Mouse (Mus musculus) myocyte (in vitro differentiated cells): ENCODE measurements at regions not wholly inside any gene's neighbourhood (a gene's known extent, or its start where the extent isn't known, plus 50 kb on each side); places are given as distances from the start of the nearest gene placed in this dataset.

ENCODE experiments used
- H3K27me3 ChIP-seq: one replicate; pipeline ENCODE4 v1.6.1; 2011; ENCODE audit not compliant: control insufficient read depth, insufficient read depth, insufficient read length
- H3K36me3 ChIP-seq: one replicate; pipeline ENCODE4 v1.6.1; 2011; ENCODE audit not compliant: control insufficient read depth, insufficient read depth
- H3K4me2 ChIP-seq: one replicate; pipeline ENCODE4 v1.6.1; 2011; ENCODE audit warnings: low read depth, control low read depth
- H3K4me3 ChIP-seq: one replicate; pipeline ENCODE4 v1.5.1; 2011; ENCODE audit warnings: mild to moderate bottlenecking, control low read depth, moderate library complexity
- H3K79me2 ChIP-seq: one replicate; pipeline ENCODE4 v1.6.1; 2011; ENCODE audit not compliant: control insufficient read depth, insufficient read depth
- H3ac ChIP-seq: one replicate; pipeline ENCODE4 v1.6.1; 2011; ENCODE audit not compliant: control insufficient read depth, insufficient read length
- CEBPB ChIP-seq: IDR thresholded peaks from 2 replicates; pipeline ENCODE4 v1.6.1; 2011; ENCODE audit warnings: mild to moderate bottlenecking, moderate library complexity; ENCODE audit not compliant: poor library complexity, insufficient read depth, severe bottlenecking
- E2F4 ChIP-seq: IDR thresholded peaks from one replicate; pipeline ENCODE4 v1.6.1; 2011; ENCODE audit warnings: mild to moderate bottlenecking, control low read depth, moderate library complexity; ENCODE audit not compliant: insufficient read depth
- MAX ChIP-seq: IDR thresholded peaks from one replicate; pipeline ENCODE4 v1.6.1; 2011; ENCODE audit warnings: low read depth, mild to moderate bottlenecking, control low read depth
- MYOD1 ChIP-seq, 3 experiments: IDR thresholded peaks; one replicate each; pipeline ENCODE4 v1.6.1; 2011; ENCODE audit warnings: control low read depth in 2 of 3, low read depth in 2 of 3, mild to moderate bottlenecking in 2 of 3, moderate library complexity in 1 of 3; ENCODE audit not compliant: insufficient read length in 2 of 3, control insufficient read depth in 1 of 3
- MYOG ChIP-seq, 3 experiments: IDR thresholded peaks; one replicate each; pipeline ENCODE4 v1.6.1; 2011; ENCODE audit warnings: control low read depth in 2 of 3, low read depth in 2 of 3, mild to moderate bottlenecking in 2 of 3; ENCODE audit not compliant: insufficient read length in 2 of 3, control insufficient read depth in 1 of 3, insufficient read depth in 1 of 3
- POLR2A ChIP-seq: IDR thresholded peaks from one replicate; pipeline ENCODE4 v1.6.1; 2011; ENCODE audit warnings: low read depth, mild to moderate bottlenecking, control low read depth, moderate library complexity; ENCODE audit not compliant: insufficient read length
- POLR2AphosphoS2 ChIP-seq: IDR thresholded peaks from one replicate; pipeline ENCODE4 v1.6.1; 2011; ENCODE audit warnings: low read depth, control low read depth; ENCODE audit not compliant: insufficient read length
- REST ChIP-seq: IDR thresholded peaks from one replicate; pipeline ENCODE4 v1.6.1; 2011; ENCODE audit warnings: mild to moderate bottlenecking, control low read depth, moderate library complexity; ENCODE audit not compliant: insufficient read depth, insufficient read length
- SRF ChIP-seq: IDR thresholded peaks from one replicate; pipeline ENCODE4 v1.6.1; 2011; ENCODE audit warnings: low read depth; ENCODE audit not compliant: control insufficient read depth, insufficient read length
- TCF12 ChIP-seq: IDR thresholded peaks from one replicate; pipeline ENCODE4 v1.6.1; 2011; ENCODE audit warnings: mild to moderate bottlenecking, control low read depth; ENCODE audit not compliant: poor library complexity, insufficient read depth, severe bottlenecking
- TCF3 ChIP-seq: IDR thresholded peaks from one replicate; pipeline ENCODE4 v1.6.1; 2011; ENCODE audit warnings: low read depth, control low read depth; ENCODE audit not compliant: insufficient read length
- USF1 ChIP-seq: IDR thresholded peaks from one replicate; pipeline ENCODE4 v1.6.1; 2011; ENCODE audit warnings: low read depth, mild to moderate bottlenecking, control low read depth, moderate library complexity

DNA sequence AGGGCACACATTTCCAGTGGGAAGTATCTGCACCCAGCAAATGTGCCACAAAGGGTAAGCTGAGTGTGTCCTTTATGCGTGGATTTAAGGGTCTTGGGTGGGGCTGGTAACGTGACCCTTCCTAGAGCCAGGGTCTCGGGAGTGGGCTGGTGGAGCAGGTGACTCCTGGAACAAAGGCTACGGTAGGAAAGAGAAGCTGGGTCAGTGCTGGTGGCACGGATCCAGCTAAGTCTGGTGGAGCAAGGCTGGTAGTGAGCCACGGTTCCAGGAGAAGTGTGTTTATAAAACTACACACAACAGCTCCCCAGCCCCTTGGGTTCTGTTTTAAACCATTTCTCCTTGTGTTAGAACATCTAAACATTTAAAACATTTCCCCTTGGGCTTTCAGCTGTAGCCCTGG lies 101.3 kb downstream of the Kctd15 start:
- Histone ChIP-seq H3K36me3 (no peaks in the 10 kb centered on the region), H3K27me3 (no peaks in the 10 kb centered on the region), H3ac (no peak overlapping the region), H3K4me3 (no peak overlapping the region), H3K4me2 (no peak overlapping the region), H3K79me2 (no peaks in the 10 kb centered on the region)
- TF ChIP-seq POLR2AphosphoS2, result no peak

DNA sequence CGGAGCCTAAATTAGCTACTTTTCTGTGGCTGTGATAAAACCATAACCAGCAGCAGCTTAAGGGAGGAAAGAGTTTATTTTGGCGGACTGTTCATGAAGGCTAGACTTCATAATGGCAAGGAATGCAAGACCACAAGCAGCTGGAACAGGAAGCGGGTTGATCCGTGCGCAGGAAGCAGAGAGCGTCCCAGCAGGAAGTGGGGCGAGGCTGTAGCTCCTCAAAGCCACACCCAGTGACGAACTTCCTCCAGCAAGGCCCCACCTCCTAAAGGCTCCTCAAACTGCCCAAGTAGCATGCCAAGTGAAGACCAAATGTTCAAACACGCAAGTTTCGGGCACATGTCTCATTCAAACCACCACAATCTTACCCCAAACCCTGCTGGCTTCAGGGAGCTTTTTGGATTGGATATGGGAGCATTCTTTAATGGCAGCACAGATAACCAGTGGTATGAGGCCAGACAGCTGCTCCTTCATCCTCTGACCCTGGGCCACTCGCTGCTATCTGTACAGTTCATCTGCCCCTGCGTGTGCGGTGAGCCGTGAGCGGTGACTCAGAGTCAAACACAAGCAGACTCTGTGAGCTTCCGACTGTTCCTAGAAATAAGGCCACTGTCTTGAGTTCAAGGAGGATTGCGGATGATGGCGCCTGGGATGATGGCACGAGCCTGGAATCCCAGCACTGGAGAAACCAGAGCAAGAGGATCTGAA lies 109.8 kb downstream of the Kctd15 start:
- Histone ChIP-seq H3K79me2 (no peaks in the 10 kb centered on the region), H3K36me3 (no peaks in the 10 kb centered on the region), H3K4me3 (peak overlapping the region; percentile 15), H3ac (no peak overlapping the region), H3K27me3 (no peaks in the 10 kb centered on the region), H3K4me2 (peak overlapping the region; percentile 76)
- no peak for TF ChIP-seq SRF
- TF ChIP-seq MAX, result no peak
- peak in 2 of 3 experiments; percentile 93 to 94 for TF ChIP-seq MYOD1 (IDR thresholded peaks at IDR 0.05; ENCODE audit: control insufficient read depth in 1 of 3, insufficient read length in 2 of 3, low read depth in 2 of 3)
- peak; percentile 38 to 90 (median 83) for TF ChIP-seq MYOG (IDR thresholded peaks at IDR 0.05; ENCODE audit: control insufficient read depth in 1 of 3, insufficient read depth in 1 of 3, insufficient read length in 2 of 3, low read depth in 2 of 3)
- no peak for TF ChIP-seq E2F4
- peak; percentile 70 for TF ChIP-seq TCF3
- TF ChIP-seq POLR2A, result peak; percentile 66
- TF ChIP-seq CEBPB, result no peak
- no peak for TF ChIP-seq USF1
- no peak for TF ChIP-seq TCF12
- TF ChIP-seq POLR2AphosphoS2, result peak; percentile 68
- TF ChIP-seq REST, result no peak

DNA sequence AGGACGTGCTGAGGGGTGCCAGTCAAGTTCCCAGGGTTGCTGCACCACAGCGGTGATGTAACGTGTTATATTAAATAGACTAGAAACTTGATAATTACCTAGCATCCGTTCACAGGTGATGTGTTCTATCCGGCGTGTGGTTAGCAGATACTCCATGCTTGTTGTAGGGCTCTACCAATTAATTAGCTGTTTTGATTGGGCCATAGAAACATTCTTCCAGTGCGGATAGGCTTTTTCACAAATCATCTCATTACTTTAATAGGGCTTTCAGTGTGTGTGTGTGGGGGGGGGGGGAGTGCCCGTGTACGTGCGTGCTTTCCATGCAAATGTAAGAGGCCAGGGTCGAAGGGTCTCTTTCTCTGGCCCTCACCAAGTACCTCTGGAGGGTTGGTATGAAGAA lies 110.6 kb downstream of the Kctd15 start:
- Histone ChIP-seq H3K27me3 (no peaks in the 10 kb centered on the region), H3K79me2 (no peaks in the 10 kb centered on the region), H3ac (no peak overlapping the region), H3K4me2 (peak overlapping the region; percentile 76), H3K4me3 (peak overlapping the region; percentile 15), H3K36me3 (no peaks in the 10 kb centered on the region)
- TF ChIP-seq POLR2A (no peak), USF1 (no peak), MYOG (IDR thresholded peaks at IDR 0.05; ENCODE audit: control insufficient read depth in 1 of 3, insufficient read depth in 1 of 3, insufficient read length in 2 of 3, low read depth in 2 of 3) (no peak), TCF3 (no peak), POLR2AphosphoS2 (no peak), E2F4 (no peak), SRF (no peak)

DNA sequence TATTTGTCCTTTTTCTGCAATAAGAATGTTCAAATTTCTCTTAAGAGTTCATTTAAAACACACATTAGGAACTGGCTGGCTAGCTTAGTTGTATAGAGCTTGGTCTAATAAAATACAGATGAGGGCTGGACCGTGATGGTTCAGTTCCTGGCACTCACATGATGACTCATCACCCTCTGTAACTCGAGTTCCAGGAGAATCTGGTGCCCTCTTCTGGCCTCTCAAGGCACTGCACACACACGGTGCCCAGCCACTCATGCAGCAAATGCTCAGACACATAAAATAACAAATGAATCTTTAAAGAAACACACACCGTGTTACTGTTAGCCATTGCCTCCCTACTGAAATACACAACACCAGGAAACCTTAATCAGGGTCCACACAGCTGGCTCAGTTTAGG lies 114.6 kb downstream of the Kctd15 start:
- Histone ChIP-seq H3K4me2 (no peak overlapping the region), H3K79me2 (no peaks in the 10 kb centered on the region), H3K27me3 (no peaks in the 10 kb centered on the region), H3K4me3 (no peak overlapping the region), H3ac (no peak overlapping the region), H3K36me3 (no peaks in the 10 kb centered on the region)
- no peak for TF ChIP-seq MYOD1 (IDR thresholded peaks at IDR 0.05; ENCODE audit: control insufficient read depth in 1 of 3, insufficient read length in 2 of 3, low read depth in 2 of 3)
- no peak for TF ChIP-seq POLR2AphosphoS2
- TF ChIP-seq POLR2A, result no peak
- TF ChIP-seq CEBPB, result no peak
- TF ChIP-seq REST, result no peak
- no peak for TF ChIP-seq USF1
- TF ChIP-seq TCF12, result no peak
- TF ChIP-seq E2F4, result no peak
- TF ChIP-seq MAX, result no peak
- TF ChIP-seq SRF, result no peak
- TF ChIP-seq TCF3, result no peak
- TF ChIP-seq MYOG (IDR thresholded peaks at IDR 0.05; ENCODE audit: control insufficient read depth in 1 of 3, insufficient read depth in 1 of 3, insufficient read length in 2 of 3, low read depth in 2 of 3), result no peak

DNA sequence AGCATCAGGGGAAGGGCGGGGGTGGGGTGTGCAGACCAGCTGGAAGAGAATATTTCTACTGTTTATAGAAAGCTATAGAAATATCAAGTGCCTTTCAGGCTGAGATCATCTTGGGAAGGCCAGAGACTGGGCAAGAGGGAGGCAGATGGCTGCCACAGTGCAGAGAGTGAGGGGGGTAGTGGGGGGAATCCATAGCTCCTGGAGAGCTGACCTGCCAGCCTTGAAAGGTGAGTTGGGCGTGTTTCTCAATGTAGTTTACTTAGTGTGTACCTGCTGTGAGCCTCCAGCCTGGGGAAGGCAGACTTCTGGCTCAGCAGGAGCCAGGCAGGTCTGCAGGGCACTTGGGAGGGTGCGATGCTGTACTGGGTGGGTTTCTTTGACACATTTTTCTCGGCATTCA lies 115.5 kb downstream of the Kctd15 start:
- Histone ChIP-seq H3ac (no peak overlapping the region), H3K4me3 (no peak overlapping the region), H3K4me2 (no peak overlapping the region), H3K36me3 (no peaks in the 10 kb centered on the region), H3K27me3 (no peaks in the 10 kb centered on the region), H3K79me2 (no peaks in the 10 kb centered on the region)
- TF ChIP-seq CEBPB (no peak), TCF3 (no peak), E2F4 (no peak), MAX (no peak), USF1 (no peak), SRF (no peak), MYOD1 (IDR thresholded peaks at IDR 0.05; ENCODE audit: control insufficient read depth in 1 of 3, insufficient read length in 2 of 3, low read depth in 2 of 3) (no peak), TCF12 (no peak), MYOG (IDR thresholded peaks at IDR 0.05; ENCODE audit: control insufficient read depth in 1 of 3, insufficient read depth in 1 of 3, insufficient read length in 2 of 3, low read depth in 2 of 3) (no peak)
